In genomic region chr5:27155671-27156070, GRCm38 (mm10) we compare ENCODE assay signal across 17 mouse cellular contexts.
A peak's percentile ranks its signal among the peaks of the same experiment; 100 is the strongest.
DNase-seq lines count a peak whose midpoint lies in the region; ATAC-seq and TF ChIP-seq lines count a peak whose summit lies in the region.
"Had no signal": no experiment of that assay in that cellular context is flagged by ENCODE, and none has a peak within 500 bp of the region (broad histone marks: within the 10 kb centered on the region; RNA-seq: fewer than 3 reads in every experiment).

No protein-coding gene starts in this region.

- POLR2A ChIA-PET in Patski (lab: Charles Lee) = no interaction called here

- H3K27me3 ChIP-seq in Patski = no peaks in the 10 kb centered on the region
- H3K27me3 ChIP-seq: CH12.LX; embryonic facial prominence, embryonic 13.5 days; forebrain, embryonic 12.5 days; heart, embryonic 13.5 days; hindbrain, embryonic 15.5 days had no signal

- in situ Hi-C loops in Patski (cut with MboI; ENCODE audit: low pct_unique_long_range_greater_than_20kb) = no loop called here

- TF ChIP-seq CTCF in Patski (IDR thresholded peaks at IDR 0.05) = no peak

- ATAC-seq in Patski = no peak
- ATAC-seq: forebrain, embryonic 16.5 days; intestine, embryonic 16.5 days had no signal

- DNase-seq in cerebellum, adult 18-20 months = peak; percentile 39 to 41
- DNase-seq in cerebellum, postnatal 14 days = no peak
- peak; percentile 4 for DNase-seq in kidney, adult 11 months
- no peak for DNase-seq in kidney, postnatal 36 days
- peak; percentile 17 for DNase-seq in Patski (ENCODE audit: low read depth, low spot score)
- peak; percentile 36 for DNase-seq in cerebellum, adult 9-11 months
- DNase-seq: adrenal gland, adult 2 months; adrenal gland, postnatal 25 days; gastrocnemius, postnatal 14 days; heart, postnatal 36 days had no signal

- CTCF ChIA-PET in Patski (lab: Charles Lee) = interaction anchor here (0.9 to 1.2 kb wide), 2 partner anchors 10 to 20 kb away, joined by 3 read pairs; no protein-coding TSS in a partner anchor

Comparison
In these comparisons a context has a peak if more than half of its experiments do, and no peak if none do; other contexts are left out.
1. DNase-seq: peak in cerebellum, adult 18-20 months (2 of 2), kidney, adult 11 months (single experiment), Patski (single experiment) and cerebellum, adult 9-11 months (single experiment); none in cerebellum, postnatal 14 days (0 of 2) and kidney, postnatal 36 days (0 of 2).